Mouse (Mus musculus) brain, embryonic 14.5 days (tissue): ENCODE measurements at regions not wholly inside any gene's neighbourhood (a gene's known extent, or its start where the extent isn't known, plus 50 kb on each side); places are given as distances from the start of the nearest gene placed in this dataset.

Experiments
- CTCF ChIP-seq: fragments of 200-500 bp; IDR thresholded peaks from 2 replicates; pipeline ENCODE4 v1.5.1; 2012; ENCODE audit warnings: inconsistent platforms, mild to moderate bottlenecking, moderate library complexity, borderline replicate concordance; ENCODE audit not compliant: insufficient read depth, insufficient read length; ENCODE audit errors: extremely low read depth
- POLR2A ChIP-seq: fragments of 200-500 bp; IDR thresholded peaks from 2 replicates; pipeline ENCODE4 v1.6.1; 2012; ENCODE audit warnings: mild to moderate bottlenecking, inconsistent platforms, borderline replicate concordance; ENCODE audit not compliant: poor library complexity, insufficient read depth, insufficient read length, severe bottlenecking; ENCODE audit errors: extremely low read depth

GRCm38 (mm10) chr17:80792605-80793004 lies 64.3 kb upstream of the Map4k3 start:
- TF ChIP-seq CTCF (no peak), POLR2A (no peak)
